Mouse (Mus musculus) forebrain, embryonic 11.5 days (tissue): ENCODE measurements around the gene Gm28047. TPM values are rescaled to one million over a fixed set of nuclear protein-coding genes. Genes with fewer than 3 reads are reported as not detected.

Source experiments
- ATAC-seq: fragments of 200-750 bp; cut with Nextera tagmentation; replicated peaks from 2 replicates; pipeline ENCODE4 v1.8.0; 2017; ENCODE audit warnings: moderate TSS enrichment; ENCODE audit not compliant: low FRiP score
- DNase-seq: peaks from one replicate; pipeline ENCODE4 v3.0.0-alpha.2; 2017; ENCODE audit warnings: low spot score
- H3K27ac ChIP-seq: fragments of 300-500 bp; sonication (generic); 2 replicates; pipeline ENCODE4 v1.5.1; 2014; ENCODE audit warnings: low read depth, low read length
- H3K27me3 ChIP-seq: fragments of 300-500 bp; sonication (generic); 2 replicates; pipeline ENCODE4 v1.6.1; 2014; ENCODE audit warnings: mild to moderate bottlenecking, low read length, mixed read lengths; ENCODE audit not compliant: control insufficient read depth, insufficient read depth
- H3K36me3 ChIP-seq: fragments of 300-500 bp; sonication (generic); 2 replicates; pipeline ENCODE4 v1.6.1; 2014; ENCODE audit warnings: mild to moderate bottlenecking, low read length, moderate library complexity, mixed read lengths; ENCODE audit not compliant: control insufficient read depth, insufficient read depth
- H3K4me1 ChIP-seq: fragments of 300-500 bp; sonication (generic); replicated peaks from 2 replicates; pipeline ENCODE4 v1.6.1; 2014; ENCODE audit warnings: low read length, mixed read lengths; ENCODE audit not compliant: control insufficient read depth, insufficient read depth
- H3K4me2 ChIP-seq: fragments of 300-500 bp; sonication (generic); 2 replicates; pipeline ENCODE4 v1.6.1; 2014; ENCODE audit warnings: low read depth, mild to moderate bottlenecking, low read length, moderate library complexity, mixed read lengths; ENCODE audit not compliant: severe bottlenecking
- H3K4me3 ChIP-seq: fragments of 300-500 bp; sonication (generic); 2 replicates; pipeline ENCODE4 v1.5.1; 2014; ENCODE audit warnings: low read depth, low read length
- H3K9ac ChIP-seq: fragments of 300-500 bp; sonication (generic); 2 replicates; pipeline ENCODE4 v1.6.1; 2014; ENCODE audit warnings: low read length
- H3K9me3 ChIP-seq: fragments of 300-500 bp; sonication (generic); 2 replicates; pipeline ENCODE4 v1.6.1; 2016; ENCODE audit warnings: low read length, mixed read lengths; ENCODE audit not compliant: control insufficient read depth
- WGBS: fragments of 180-500 bp; shearing (Covaris S2); extraction: QIAGEN DNeasy Blood & Tissue Kit; methylation state at CpG from one replicate; pipeline ENCODE4 v1.1.7; 2014; 5-methylcytosine and 5-hydroxymethylcytosine counted together
- polyA plus RNA-seq: library from polyadenylated mRNA; unstranded; fragments of >200 nt; fragmentation: Nextera tagmentation; extraction: Ambion mirVana; gene quantifications from 2 replicates; pipeline ENCODE4 v1.2.1, GENCODE M21; 2014

The Gm28047 gene
- polyA plus RNA-seq, 1 experiment from 2014 or later = 0.37 TPM

DNA sequence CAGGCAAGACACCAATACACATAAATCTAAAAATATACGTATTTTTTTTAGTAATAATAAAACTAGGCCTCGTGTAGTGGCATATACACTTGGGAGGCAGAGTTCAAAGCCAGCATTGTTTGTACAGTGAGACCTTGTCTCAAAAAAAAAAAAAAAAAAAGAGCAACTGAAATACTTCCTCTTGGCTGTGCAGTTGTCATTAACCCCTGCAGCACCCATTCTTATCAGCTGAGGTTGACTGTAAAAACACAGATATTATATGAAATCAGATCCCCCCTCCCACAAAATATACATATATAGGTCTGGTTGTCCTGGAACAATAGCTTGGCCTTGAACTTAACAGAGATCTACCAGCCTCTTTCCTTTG, 118.4 kb downstream of the Gm28047 start:
- H3K27ac ChIP-seq = no peak overlapping the region
- WGBS = 79% methylated on average over 2 of the region's 2 CpGs
- H3K4me1 ChIP-seq = peaks cover 7% of the 10 kb centered on the region
- no peak for DNase-seq
- no peaks in the 10 kb centered on the region for H3K27me3 ChIP-seq
- no peaks in the 10 kb centered on the region for H3K9me3 ChIP-seq
- peaks cover 5% of the 10 kb centered on the region; the same call in 1 of the 2 replicates for H3K36me3 ChIP-seq
- no peak overlapping the region for H3K4me2 ChIP-seq
- H3K4me3 ChIP-seq = no peak overlapping the region
- no peak for ATAC-seq
- no peak overlapping the region for H3K9ac ChIP-seq

DNA sequence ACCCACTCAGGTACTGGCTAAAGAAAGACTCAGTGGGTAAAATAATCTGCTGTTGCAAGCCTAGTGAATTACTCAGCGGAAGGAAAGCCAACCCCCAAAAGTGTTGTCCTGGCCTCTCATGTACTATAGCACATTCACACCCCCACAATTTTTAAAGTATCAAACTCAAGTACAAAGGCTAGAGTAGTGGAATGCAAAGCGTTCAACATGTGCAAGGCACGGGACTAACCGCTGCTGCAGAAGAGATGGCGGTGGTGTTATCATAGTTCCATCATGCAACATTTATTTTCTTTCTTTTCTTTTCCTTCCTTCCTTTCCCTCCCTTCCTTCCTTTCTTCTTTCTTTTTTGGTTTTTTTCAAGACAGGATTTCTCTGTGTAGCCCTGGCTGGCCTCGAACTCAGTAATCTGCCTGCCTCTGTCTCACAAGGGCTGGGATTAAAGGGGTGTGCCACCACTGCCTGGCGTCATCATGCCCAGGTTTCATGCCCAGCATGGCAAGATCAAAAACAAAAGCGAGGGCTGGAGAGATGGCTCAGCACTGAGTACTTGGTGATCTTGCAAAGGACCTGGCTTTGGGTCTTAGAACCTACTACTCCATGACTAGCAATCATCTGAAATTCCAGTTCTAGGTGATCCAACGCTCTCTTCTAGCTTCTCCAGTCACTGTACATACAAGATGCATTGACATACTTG, 119.0 kb downstream of the Gm28047 start:
- H3K9ac ChIP-seq = no peak overlapping the region
- 90% methylated on average over 9 of the region's 9 CpGs for WGBS
- peaks cover 2% of the 10 kb centered on the region for H3K4me1 ChIP-seq
- no peak overlapping the region for H3K4me2 ChIP-seq
- H3K27ac ChIP-seq = no peak overlapping the region
- ATAC-seq = no peak
- H3K9me3 ChIP-seq = no peaks in the 10 kb centered on the region
- H3K36me3 ChIP-seq = peaks cover 5% of the 10 kb centered on the region; the same call in 1 of the 2 replicates
- DNase-seq = no peak
- no peak overlapping the region for H3K4me3 ChIP-seq
- H3K27me3 ChIP-seq = no peaks in the 10 kb centered on the region

DNA sequence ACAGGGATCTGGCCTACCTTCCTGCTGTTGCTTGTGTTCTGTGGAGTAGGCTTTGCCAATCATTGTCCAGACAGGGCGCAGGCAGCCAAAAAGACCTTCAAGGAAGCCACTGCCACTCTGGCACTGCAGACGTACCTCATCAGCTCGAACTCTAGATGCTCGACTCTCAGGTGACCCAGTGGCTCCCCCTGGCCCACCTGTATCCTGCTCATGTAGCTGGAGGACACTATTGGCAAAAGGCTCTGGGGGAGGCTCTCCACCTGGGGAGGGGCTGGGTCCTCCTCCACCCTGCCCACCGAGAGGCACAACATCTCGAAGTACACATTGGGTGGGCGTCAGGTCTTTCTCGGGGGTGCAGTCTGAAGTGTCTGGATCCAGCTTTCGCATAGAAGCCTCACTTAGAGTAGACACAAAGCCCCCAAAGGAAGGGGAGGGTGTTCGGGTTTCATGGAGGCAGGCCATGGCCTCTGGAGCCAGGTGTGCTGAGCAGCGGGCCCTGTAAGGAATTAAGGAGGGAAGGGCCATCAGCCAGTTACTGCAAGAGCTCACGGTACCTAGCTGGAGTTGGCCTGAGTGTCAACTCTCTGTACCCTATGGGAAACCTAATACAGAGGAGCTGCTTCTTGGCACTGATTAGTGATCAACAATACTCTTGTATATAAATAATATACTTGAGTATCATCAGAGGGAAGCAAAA, 119.6 kb downstream of the Gm28047 start:
- Histone ChIP-seq H3K27me3 (no peaks in the 10 kb centered on the region), H3K4me1 (no peaks in the 10 kb centered on the region; the same call in 1 of the 2 replicates), H3K4me2 (no peak overlapping the region), H3K36me3 (peaks cover 11% of the 10 kb centered on the region), H3K9ac (no peak overlapping the region), H3K9me3 (no peaks in the 10 kb centered on the region), H3K27ac (no peak overlapping the region), H3K4me3 (no peak overlapping the region)
- ATAC-seq (no peak), DNase-seq (no peak)
- WGBS = 72% methylated on average over 12 of the region's 12 CpGs

DNA sequence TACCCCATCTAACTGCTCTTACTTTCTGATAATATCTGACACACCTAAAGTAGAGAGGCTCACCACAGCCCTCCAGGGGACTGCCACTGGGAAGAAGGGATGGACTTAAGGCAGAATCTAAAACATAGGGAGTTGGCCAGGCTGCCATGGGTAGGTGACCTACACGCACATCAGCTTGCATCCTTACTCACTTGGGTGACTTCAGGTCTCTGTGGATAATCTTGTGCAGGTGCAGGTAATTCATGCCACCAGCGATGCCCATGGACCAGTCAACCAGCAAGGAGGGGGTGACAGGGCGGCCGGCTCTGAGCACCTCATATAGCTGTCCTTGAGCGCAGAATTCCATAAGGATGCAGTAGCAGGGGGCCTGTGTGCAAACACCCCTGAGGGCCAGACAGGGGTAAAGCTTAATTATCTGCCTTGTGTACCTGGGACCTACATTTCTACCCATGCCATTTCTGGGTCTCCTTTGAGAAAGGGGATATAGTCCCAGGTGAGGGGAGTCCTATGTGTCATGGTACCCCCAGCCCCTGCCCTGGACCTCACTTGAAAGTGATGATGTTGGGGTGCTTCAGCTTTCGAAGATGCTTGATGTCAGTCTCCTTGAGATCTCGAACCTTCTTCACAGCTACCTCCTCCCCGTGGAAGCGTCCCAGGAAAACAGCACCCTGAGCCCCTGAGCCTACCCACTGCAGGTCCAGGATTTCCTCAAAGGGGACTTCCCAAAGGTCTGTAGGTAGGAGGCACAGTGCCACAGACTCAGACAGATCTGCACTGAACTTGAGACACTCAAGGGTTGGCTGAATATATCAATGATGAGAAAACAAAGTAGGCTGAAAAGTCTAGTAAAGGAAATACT, 120.7 kb downstream of the Gm28047 start:
- ATAC-seq = no peak
- Histone ChIP-seq H3K27ac (no peak overlapping the region), H3K4me2 (no peak overlapping the region), H3K9me3 (no peaks in the 10 kb centered on the region), H3K9ac (no peak overlapping the region), H3K36me3 (peaks cover 14% of the 10 kb centered on the region), H3K4me1 (no peaks in the 10 kb centered on the region), H3K27me3 (no peaks in the 10 kb centered on the region), H3K4me3 (no peak overlapping the region)
- WGBS = 88% methylated on average over 9 of the region's 9 CpGs
- no peak for DNase-seq

DNA sequence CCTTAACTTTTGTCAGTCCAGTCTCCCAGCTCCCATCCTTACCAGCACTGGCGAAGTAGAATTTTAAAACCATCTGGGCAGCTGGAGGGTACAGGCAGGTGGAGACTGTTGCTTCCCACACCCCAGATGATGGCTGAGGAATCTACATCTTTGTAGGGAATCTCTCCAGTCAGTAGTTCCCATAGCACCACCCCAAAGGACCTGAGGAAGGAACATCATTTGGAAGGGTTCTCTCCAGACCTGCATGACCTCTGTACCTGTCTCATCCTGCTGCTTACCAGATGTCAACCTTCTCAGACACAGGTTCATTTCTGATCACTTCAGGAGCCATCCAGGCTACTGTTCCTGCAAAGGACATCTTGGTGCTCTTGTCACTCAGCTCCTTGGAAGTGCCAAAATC, 121.4 kb downstream of the Gm28047 start, which contains the start of gene Gm10337:
Gene Gm10337, plus strand, starts transcription at position 276 of the 400 bp plus-strand sequence.
- Histone ChIP-seq H3K27me3 (no peaks in the 10 kb centered on the region), H3K36me3 (peaks cover 17% of the 10 kb centered on the region), H3K4me1 (no peaks in the 10 kb centered on the region), H3K4me3 (no peak within 1 kb of the TSS), H3K9me3 (no peaks in the 10 kb centered on the region), H3K27ac (no peak within 1 kb of the TSS), H3K4me2 (no peak within 1 kb of the TSS), H3K9ac (no peak within 1 kb of the TSS)
- ATAC-seq (no peak), DNase-seq (no peak)
- 85% methylated on average over 1 of the region's 1 CpGs for WGBS

DNA sequence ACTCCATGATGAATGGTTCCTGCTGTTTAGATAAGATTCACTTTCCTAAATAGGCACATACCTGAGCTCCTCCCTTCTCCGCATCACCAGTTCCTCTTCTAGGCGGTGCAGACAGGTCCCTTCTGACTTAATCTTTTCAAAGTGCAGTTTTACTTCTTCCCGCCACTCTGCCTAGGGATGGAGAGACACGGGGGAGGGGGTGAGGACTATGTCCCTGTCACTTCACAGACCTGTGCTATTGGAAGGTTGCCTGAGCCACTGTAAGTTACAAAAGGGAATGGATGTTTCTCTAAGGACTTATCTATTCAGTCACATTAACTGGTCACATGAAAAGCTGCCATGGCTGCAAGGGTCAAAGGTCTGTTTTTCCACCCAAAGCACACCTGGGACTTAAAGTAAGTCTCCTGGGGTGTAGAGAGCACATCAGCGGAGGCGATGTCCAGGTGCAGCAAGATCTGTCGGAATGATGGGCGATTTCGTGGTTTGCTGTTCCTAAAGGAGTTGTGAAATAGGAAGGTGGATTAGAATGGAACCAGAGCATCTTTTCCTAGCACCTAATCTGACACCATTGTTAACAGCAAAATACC, 122.5 kb downstream of the Gm28047 start:
- Histone ChIP-seq H3K4me1 (no peaks in the 10 kb centered on the region), H3K4me2 (no peak overlapping the region), H3K9me3 (no peaks in the 10 kb centered on the region), H3K4me3 (no peak overlapping the region), H3K36me3 (peaks cover 20% of the 10 kb centered on the region), H3K27me3 (no peaks in the 10 kb centered on the region), H3K9ac (no peak overlapping the region), H3K27ac (no peak overlapping the region)
- no peak for DNase-seq
- WGBS = 82% methylated on average over 9 of the region's 9 CpGs
- no peak for ATAC-seq

DNA sequence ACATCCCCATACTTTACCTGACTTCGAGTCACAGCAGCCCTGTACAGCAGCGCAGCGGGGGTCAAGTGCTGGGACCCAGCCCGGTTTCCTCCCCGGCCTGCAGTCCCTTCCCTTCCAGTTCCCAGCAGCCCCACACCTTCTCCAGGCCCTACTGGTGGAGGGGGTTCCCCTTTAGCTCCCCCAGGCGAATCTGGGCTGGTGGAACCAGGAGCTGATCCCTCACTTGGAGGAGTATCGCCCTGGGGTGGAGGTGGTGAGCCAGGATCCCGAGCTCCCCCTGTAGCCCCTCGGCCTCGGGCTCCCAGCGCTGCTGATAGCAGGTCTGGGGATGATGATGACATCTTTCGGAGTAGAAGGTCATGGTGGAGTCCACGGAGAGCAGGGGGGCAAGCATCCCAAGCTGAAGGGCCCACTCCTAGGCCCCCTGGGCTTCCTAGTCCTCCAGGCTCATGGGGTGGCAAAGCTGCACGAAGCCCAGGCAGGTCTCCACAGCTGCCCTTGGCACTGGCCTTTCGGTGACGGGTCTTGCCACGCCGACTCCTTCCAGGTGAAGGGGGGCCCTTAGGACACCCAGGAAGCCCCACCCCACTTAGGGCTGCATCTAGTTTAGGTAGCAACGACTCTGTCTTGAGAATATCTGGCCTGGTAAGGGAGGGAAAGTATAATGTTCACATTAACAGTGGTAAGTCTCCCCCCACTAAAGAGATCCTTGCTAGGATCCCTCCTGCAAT, 123.6 kb downstream of the Gm28047 start:
- Histone ChIP-seq H3K9ac (no peak overlapping the region), H3K27me3 (no peaks in the 10 kb centered on the region), H3K4me3 (no peak overlapping the region), H3K27ac (no peak overlapping the region), H3K4me1 (no peaks in the 10 kb centered on the region), H3K4me2 (no peak overlapping the region), H3K36me3 (peaks cover 22% of the 10 kb centered on the region), H3K9me3 (no peaks in the 10 kb centered on the region)
- DNase-seq (no peak), ATAC-seq (no peak)
- WGBS = 88% methylated on average over 19 of the region's 19 CpGs

DNA sequence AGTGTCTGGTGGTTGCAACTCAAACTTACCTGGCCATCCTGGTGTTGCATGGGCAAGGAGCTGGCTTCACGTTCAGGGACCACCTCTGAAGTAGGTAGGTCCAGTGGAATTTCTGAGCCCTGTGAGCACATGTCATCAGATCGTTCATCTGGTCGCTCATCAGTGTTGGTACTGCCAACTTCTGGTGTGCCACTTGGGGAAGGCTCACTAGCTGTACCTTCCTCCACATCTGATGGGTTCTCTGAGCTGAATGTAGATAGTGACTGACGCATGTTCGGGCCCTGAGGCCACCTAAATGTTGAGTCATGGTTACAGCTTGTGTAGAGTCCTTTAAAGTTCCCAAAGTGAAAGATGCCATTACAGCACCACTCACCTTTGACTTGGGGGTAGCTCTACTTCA, 124.4 kb downstream of the Gm28047 start:
- Histone ChIP-seq H3K36me3 (peaks cover 22% of the 10 kb centered on the region), H3K4me2 (no peak overlapping the region), H3K4me1 (no peaks in the 10 kb centered on the region), H3K9ac (no peak overlapping the region), H3K9me3 (no peaks in the 10 kb centered on the region), H3K27me3 (no peaks in the 10 kb centered on the region), H3K27ac (no peak overlapping the region), H3K4me3 (no peak overlapping the region)
- ATAC-seq (no peak), DNase-seq (no peak)
- 91% methylated on average over 5 of the region's 5 CpGs for WGBS
